Mouse (Mus musculus) heart, postnatal 0 days (tissue): Measurements from ENCODE around the gene Rnft1.

Source experiments
- CTCF ChIP-seq: IDR thresholded peaks from 2 replicates; pipeline ENCODE4 v1.5.1; 2016; ENCODE audit warnings: antibody characterized with exemption, control low read depth, low read depth
- EP300 ChIP-seq: IDR thresholded peaks from 2 replicates; pipeline ENCODE4 v1.6.1; 2016; ENCODE audit warnings: antibody characterized with exemption, low read depth

DNA sequence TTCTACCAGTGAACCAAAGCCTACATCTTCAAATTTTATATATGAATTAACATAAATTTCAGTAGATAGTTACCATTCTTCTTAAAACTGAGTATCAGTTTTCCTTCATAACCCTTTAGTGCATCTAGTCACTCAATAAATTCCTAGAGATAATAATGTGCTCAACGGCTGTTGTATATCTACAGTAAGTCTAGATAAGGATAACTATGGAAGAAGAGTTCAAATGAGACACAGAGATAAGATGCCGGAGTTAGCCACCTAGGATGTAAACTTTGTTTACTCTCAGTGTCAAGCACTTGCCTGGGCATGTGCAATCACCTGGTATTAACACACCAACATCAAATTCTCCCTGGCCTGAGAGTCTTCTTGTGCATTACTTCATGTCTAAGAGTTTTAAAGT, 22.9 kb downstream of the Rnft1 start:
- TF ChIP-seq CTCF (no peak), EP300 (no peak)
